Mouse (Mus musculus): ENCODE results near the gene Rad17. TPM values are rescaled to one million over a fixed set of nuclear protein-coding genes. Genes with fewer than 3 reads are reported as not detected.

Rad17 gene
- 14.2 and 14.5 TPM in 2 replicates for polyA plus RNA-seq (2012; rRNA removed)

DNA sequence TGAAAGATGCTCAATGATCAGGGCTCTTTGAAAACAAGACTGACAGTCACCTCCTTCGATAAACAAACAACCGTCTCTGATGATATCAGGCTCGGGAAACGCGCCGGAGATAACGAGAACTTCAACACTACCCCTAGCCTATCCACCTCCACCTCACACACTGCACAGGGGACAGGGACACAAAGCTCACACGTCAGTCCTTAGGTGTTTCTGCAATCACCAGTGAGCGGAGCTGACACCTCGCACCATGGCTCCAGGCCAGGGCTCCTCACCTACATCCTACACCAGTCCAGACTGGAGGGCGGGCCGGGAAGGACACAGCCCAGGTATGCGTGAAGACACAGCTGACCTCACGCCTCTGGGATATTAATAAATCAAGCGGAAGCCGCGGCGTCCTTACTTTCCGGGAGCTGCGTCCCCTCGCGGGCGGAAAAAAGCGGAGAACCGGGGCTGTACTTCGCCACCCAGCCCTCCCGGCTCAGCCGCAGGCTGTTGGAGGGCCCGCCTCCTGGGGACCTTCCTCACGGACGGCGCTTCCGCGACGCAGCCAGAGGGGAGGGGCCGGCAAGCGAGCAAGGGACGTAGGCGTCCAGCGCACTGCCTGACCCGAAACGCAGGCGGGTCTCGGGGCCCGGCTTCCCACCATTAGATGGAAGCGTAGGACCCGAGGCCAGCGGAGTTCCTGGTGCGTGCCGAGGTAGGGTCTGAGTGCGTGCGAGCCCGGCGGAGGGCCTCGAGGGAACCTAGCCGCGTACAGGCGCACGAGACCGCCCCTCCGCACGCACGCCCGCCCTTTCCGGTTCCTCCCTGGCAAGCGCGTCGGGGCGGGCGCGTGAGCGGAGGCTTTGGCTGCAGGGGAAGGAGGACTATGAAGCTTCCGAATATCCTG, at the start of gene Rad17, which contains the start of gene Ak6:
TSS of gene Rad17 (minus strand) at position 502 of the 889 bp plus-strand sequence.
TSS of gene Ak6 (plus strand) at position 430 of the 889 bp plus-strand sequence.
- peak; percentile 84 to 97 for DNase-seq (ENCODE audit: extremely low spot score in 1 of 2, low spot score in 1 of 2)

GRCm38 (mm10) chr13:100698866-100699265, 48.0 kb upstream of the Rad17 start:
- no peak for DNase-seq (ENCODE audit: extremely low spot score in 1 of 2, low spot score in 1 of 2)

DNA sequence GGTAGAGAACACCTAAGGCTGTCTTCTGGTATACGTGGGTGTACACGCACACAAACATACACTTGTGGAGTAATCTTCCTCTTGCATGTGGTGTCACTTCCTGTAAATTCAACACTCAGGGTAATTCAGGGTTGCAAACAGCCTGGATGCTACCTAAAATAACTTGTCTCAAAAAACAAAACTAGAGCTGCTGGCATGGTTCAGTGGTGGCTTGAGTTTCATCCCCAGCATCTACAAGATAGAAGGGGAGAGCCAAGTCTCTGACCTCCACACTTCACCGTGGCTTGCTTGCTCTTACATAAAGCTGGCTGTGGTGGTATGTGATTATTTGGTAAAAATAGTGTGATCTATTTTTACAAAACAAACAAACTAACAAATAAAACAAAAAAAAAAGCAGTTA, 46.7 kb upstream of the Rad17 start:
- no peak for DNase-seq (ENCODE audit: extremely low spot score in 1 of 2, low spot score in 1 of 2)

DNA sequence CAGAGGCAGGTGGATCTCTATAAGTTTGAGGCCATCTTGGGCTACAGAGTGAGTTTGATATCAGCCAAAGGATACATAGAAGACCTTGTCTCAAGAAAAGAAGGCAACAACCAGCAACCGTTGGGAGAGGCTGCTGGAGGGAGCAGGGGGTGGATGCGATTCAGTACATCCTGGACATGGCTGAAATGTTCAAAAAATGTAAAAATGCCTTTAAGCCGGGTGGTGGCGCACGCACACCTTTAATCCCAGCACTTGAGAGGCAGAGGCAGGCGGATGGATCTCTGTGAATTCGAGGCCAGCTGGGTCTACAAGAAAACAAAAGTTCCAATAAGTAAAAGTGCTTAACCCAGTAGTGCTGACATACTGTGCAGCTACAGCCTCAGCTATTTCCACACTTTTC, 36.7 kb upstream of the Rad17 start:
- DNase-seq (ENCODE audit: extremely low spot score in 1 of 2, low spot score in 1 of 2), result no peak

- no peak for DNase-seq (ENCODE audit: extremely low spot score in 1 of 2, low spot score in 1 of 2)
These were observed 33.5 kb upstream of the Rad17 start for GRCm38 (mm10) chr13:100684355-100684754.

DNA sequence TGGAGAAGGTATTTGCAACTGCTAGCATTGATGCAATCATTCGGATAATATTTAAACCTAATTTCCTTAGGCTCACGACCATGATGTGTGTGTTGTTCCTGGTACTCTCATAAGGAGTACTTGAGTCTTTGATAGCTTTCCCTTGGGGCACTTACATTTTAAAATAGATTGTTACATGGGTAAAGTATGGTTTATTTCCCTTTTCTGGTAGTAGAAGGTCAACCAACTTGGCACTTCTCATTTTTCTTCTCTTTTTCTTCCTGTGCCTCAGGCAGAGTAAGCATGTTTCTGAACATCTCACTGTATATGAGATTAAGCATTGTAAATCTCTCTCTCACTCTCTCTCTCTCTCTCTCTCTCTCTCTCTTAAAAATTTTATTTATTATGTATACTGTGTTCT, 32.0 kb upstream of the Rad17 start:
- no peak for DNase-seq (ENCODE audit: extremely low spot score in 1 of 2, low spot score in 1 of 2)

DNA sequence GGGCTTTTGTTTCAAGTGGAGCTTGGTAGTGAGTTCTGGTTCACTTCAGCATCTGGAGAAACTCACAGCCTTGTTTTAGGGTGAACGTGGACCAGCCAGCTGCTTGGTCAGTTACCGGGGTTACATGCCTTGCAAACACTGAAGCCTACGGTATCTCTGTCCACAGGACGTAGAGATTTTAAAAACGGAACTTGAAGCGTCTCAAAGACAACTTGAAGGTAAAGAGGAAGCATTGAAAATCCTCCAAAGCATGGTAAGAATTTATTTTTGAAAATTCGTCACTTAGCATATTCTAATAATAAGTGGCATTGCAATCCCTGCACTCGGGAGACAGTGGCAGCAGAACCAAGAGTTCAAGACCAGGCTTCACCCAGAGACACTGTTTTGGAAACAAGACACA, 30.8 kb upstream of the Rad17 start:
- DNase-seq (ENCODE audit: extremely low spot score in 1 of 2, low spot score in 1 of 2), result no peak

DNA sequence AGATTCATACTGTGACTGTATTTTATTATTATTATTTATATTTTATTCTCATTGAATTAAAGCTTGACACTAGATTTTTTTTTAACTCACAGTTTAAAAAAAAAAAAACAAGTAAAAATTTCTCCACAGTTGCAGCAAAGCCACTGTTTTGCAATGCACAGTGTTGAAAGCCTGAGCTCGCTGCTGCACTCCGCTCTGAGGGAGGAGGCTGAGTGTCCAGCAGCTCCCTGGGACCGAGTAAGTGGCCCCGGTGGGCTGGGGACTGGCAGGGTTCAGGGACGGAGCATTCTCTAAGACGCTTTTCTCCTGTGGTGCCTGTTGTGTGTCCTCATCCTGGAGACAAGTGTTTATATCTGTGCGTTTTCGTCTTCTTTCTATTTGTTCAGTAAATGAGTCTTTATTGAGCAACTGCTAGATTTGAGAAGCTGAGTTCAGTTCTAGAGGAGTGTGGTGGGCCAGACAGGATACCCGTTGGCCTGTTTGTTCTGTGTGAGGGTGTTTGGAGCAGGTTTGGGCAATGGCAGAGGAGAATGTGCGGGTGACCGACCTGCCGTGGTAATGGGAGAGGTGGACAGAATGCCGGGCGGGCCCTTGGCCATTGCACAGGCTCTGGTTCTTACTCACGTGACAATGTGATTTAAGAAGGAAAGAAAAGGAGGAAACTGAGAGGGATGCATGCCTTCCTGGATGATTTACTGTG, 25.2 kb upstream of the Rad17 start:
- no peak for DNase-seq (ENCODE audit: extremely low spot score in 1 of 2, low spot score in 1 of 2)

- no peak for DNase-seq (ENCODE audit: extremely low spot score in 1 of 2, low spot score in 1 of 2)
These were observed 19.4 kb upstream of the Rad17 start for GRCm38 (mm10) chr13:100670181-100670741.

- no peak for DNase-seq (ENCODE audit: extremely low spot score in 1 of 2, low spot score in 1 of 2)
These were observed 18.6 kb upstream of the Rad17 start, which contains the start of gene Ccdc125 for GRCm38 (mm10) chr13:100669291-100670022. Gene Ccdc125 (plus strand): TSS chr13:100669717.

DNA sequence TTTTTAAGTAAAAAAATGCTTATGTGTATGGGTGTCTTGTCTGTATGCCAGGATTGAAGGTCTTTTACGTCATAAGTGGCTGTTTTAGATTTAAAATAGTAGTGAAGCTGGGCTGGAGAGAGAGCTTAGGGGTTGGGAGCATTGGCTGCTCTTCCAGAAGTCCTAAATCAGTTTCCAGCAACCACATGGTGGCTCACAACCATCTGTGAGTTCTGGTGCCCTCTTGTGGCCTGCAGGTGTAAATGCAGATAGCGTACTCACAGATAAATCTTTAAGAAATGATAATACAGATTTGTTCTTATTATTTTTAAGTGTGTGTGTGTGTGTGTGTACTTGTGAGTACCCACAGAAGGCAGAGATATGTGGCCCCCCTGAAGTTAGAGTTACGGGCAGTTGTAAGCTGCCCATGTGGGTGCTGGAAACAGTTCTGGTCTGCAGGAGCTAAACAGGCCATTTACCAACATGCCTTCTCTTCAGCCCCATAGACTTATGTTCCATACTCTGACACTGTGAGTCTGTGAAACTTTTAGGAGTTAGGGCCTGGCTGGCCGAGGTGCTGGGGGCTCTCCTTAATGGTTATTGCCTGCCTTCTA, 9.1 kb upstream of the Rad17 start:
- peak in 1 of 2 experiments; percentile 76 for DNase-seq (ENCODE audit: extremely low spot score in 1 of 2, low spot score in 1 of 2)

DNA sequence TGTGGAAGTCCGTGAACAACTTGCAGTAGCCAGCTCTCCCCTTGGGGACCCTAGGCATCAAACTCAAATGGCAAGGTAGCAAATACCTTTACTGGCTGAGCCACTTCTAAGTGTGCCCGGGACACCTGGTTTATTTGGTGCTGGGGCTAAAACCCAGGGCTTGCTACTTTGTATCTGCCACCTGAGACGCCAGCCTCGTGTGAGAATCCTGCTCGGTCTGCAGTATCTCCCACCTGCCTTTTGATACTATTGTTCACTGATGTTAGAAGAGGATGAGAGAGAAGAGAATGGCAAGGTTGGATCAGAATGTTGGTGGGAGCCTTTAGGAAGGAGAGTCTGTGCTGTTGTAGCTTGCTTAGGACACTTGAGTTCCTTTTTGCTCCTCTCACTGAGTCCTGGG, 7.2 kb upstream of the Rad17 start:
- no peak for DNase-seq (ENCODE audit: extremely low spot score in 1 of 2, low spot score in 1 of 2)

- DNase-seq (ENCODE audit: extremely low spot score in 1 of 2, low spot score in 1 of 2), result peak in 1 of 2 experiments; percentile 12
These were observed 762 bp upstream of the Rad17 start, which contains the start of gene Taf9 for GRCm38 (mm10) chr13:100651439-100652186. Gene Taf9 (plus strand): TSS chr13:100651579.

DNA sequence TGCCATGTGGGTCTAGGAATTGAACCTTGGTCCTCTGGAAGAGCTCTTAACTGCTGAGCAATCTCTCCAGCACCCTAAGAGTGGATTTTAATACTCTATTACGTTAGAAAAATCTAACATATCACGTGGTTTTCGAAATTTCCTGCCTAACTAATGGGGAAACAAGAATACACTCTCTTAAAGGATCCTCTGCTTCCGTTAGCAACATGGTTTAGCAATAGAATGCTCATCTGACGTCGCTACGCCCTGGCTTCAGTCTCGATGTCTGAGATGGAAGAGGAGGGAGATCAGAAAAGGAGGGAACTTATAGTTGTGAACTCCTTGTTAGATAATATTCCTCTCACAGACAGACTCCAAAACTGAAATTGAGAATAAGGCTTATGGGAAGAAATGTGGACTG, 2.6 kb downstream of the Rad17 start:
- DNase-seq (ENCODE audit: extremely low spot score in 1 of 2, low spot score in 1 of 2), result no peak

GRCm38 (mm10) chr13:100642471-100643209, 8.2 kb downstream of the Rad17 start:
- DNase-seq (ENCODE audit: extremely low spot score in 1 of 2, low spot score in 1 of 2), result no peak

- no peak for DNase-seq (ENCODE audit: extremely low spot score in 1 of 2, low spot score in 1 of 2)
These were observed 16.7 kb downstream of the Rad17 start for GRCm38 (mm10) chr13:100634106-100634691.

DNA sequence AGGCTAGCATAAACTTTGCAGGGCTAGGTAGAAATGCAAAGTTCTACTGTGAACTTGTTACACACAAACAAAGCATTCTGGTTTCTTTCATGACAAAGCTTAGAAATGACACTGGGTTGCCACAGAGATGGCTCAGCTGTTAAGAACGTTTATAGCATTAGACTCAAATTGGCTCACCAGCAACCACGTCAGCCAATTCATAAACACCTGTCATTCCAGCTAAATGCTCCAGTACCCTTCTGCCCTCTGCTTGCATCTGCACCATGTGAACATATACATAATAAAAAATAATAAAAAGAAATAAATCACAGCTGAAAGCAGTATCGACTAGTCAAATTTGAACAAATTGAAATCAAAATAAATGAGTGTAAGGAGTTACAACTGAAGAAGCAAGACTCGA, 28.6 kb downstream of the Rad17 start:
- no peak for DNase-seq (ENCODE audit: extremely low spot score in 1 of 2, low spot score in 1 of 2)

- no peak for DNase-seq (ENCODE audit: extremely low spot score in 1 of 2, low spot score in 1 of 2)
These were observed 33.3 kb downstream of the Rad17 start for GRCm38 (mm10) chr13:100617583-100617982.

Data from frontal cortex, adult 2 months (tissue).